Mouse (Mus musculus) layer of hippocampus, adult 8-10 months (tissue): ENCODE results near the gene Prkar2a. TPM values are rescaled to one million over a fixed set of nuclear protein-coding genes. Genes with fewer than 3 reads are reported as not detected.
A peak's percentile ranks its signal among the peaks of the same experiment; 100 is the strongest.
"Not testable (repeated sequence)": the region's sequence is repeated elsewhere in the genome, so short reads cannot be mapped to it uniquely, and the experiment has no call there.

Experiments
- DNase-seq, 2 experiments: peaks; one replicate each; pipeline ENCODE4 v3.0.0; 2022; ENCODE audit warnings: low spot score in 2 of 2
- total RNA-seq, 4 experiments: library from RNA; stranded (reverse); gene quantifications; 2 replicates each; pipeline ENCODE4 v1.2.4; 2022

Gene Prkar2a
- 10 to 100 TPM; 41.1 to 58.2 (median 50.9) TPM for total RNA-seq

GRCm38 (mm10) chr9:108689106-108689505, at the start of gene Prkar2a:
TSS of gene Prkar2a (plus strand) at chr9:108689314.
- DNase-seq, result no peak

- no peak for DNase-seq
These were observed 49.3 kb upstream of the Prkar2a start for GRCm38 (mm10) chr9:108639825-108640224.

- no peak for DNase-seq
These were observed 40.9 kb upstream of the Prkar2a start for GRCm38 (mm10) chr9:108648166-108648565.

- peak; percentile 83 to 87 for DNase-seq
These were observed 40.2 kb upstream of the Prkar2a start, which contains the start of gene Arih2 for GRCm38 (mm10) chr9:108648611-108649560. TSS of gene Arih2 (minus strand) at chr9:108649386.

GRCm38 (mm10) chr9:108649561-108650440, 39.3 kb upstream of the Prkar2a start:
- no peak for DNase-seq

GRCm38 (mm10) chr9:108654566-108655464, 34.3 kb upstream of the Prkar2a start:
- peak in 1 of 2 experiments; percentile 26 for DNase-seq

- DNase-seq, result not testable (repeated sequence)
These were observed 33.2 kb upstream of the Prkar2a start for GRCm38 (mm10) chr9:108655865-108656264.

- DNase-seq, result peak; percentile 49 to 54
These were observed 27.2 kb upstream of the Prkar2a start, which contains the start of gene Slc25a20 for GRCm38 (mm10) chr9:108661677-108662612. TSS of gene Slc25a20 (plus strand) at chr9:108662088.

GRCm38 (mm10) chr9:108662660-108663059, 26.5 kb upstream of the Prkar2a start:
- DNase-seq, result no peak

- DNase-seq, result no peak
These were observed 19.2 kb upstream of the Prkar2a start for GRCm38 (mm10) chr9:108669875-108670274.

- no peak for DNase-seq
These were observed 16.0 kb upstream of the Prkar2a start for GRCm38 (mm10) chr9:108673151-108673550.

GRCm38 (mm10) chr9:108680026-108680425, 9.1 kb upstream of the Prkar2a start:
- DNase-seq, result no peak

- no peak for DNase-seq
These were observed 2.6 kb upstream of the Prkar2a start for GRCm38 (mm10) chr9:108686475-108686887.

- no peak for DNase-seq
These were observed 1.9 kb upstream of the Prkar2a start for GRCm38 (mm10) chr9:108687181-108687580.

- no peak for DNase-seq
These were observed 1.4 kb upstream of the Prkar2a start for GRCm38 (mm10) chr9:108687686-108688085.

GRCm38 (mm10) chr9:108688451-108688850, 663 bp upstream of the Prkar2a start:
- DNase-seq, result no peak

GRCm38 (mm10) chr9:108689993-108690392, 879 bp downstream of the Prkar2a start:
- no peak for DNase-seq

- DNase-seq, result no peak
These were observed 1.8 kb downstream of the Prkar2a start for GRCm38 (mm10) chr9:108690914-108691313.

GRCm38 (mm10) chr9:108691371-108691770, 2.3 kb downstream of the Prkar2a start:
- no peak for DNase-seq

GRCm38 (mm10) chr9:108691846-108692225, 2.7 kb downstream of the Prkar2a start:
- DNase-seq, result peak; percentile 67 to 82
